Mouse (Mus musculus) left cerebral cortex, adult 18-20 months (tissue): ENCODE measurements around the gene Unc80. TPM values are rescaled to one million over a fixed set of nuclear protein-coding genes. Genes with fewer than 3 reads are reported as not detected.

Experiments
- DNase-seq, 2 experiments: peaks; one replicate each; pipeline ENCODE4 v3.0.0; 2021 to 2022; ENCODE audit warnings: low spot score in 2 of 2, mixed read lengths in 1 of 2
- long read RNA-seq, 2 experiments: library from polyadenylated mRNA; stranded (forward); transcript quantifications; one replicate each; pipeline ENCODE4 v2.0.0; 2021
- total RNA-seq, 2 experiments: library from RNA; stranded (reverse); gene quantifications; 2 replicates each; pipeline ENCODE4 v1.2.3; 2021

Unc80 gene
- total RNA-seq: 100 to 1,000 TPM; 225 to 234 TPM
- long read RNA-seq, experiment 1, partial matches to known transcripts: 7 of 28 reads
- long read RNA-seq, experiment 1, other reads (novel, unspliced or antisense): 19 of 28 reads
- long read RNA-seq, experiment 2, partial matches to known transcripts: 3 of 13 reads
- long read RNA-seq, experiment 2, other reads (novel, unspliced or antisense): 6 of 13 reads

GRCm38 (mm10) chr1:66467821-66468703 is at the start of gene Unc80:
TSS of gene Unc80 (plus strand) at chr1:66468367.
- DNase-seq: peak; percentile 67 to 78

- no peak for DNase-seq
Observed at GRCm38 (mm10) chr1:66426073-66426472, 42.1 kb upstream of the Unc80 start.

GRCm38 (mm10) chr1:66430962-66431361 is 37.2 kb upstream of the Unc80 start:
- no peak for DNase-seq

- no peak for DNase-seq
Observed at GRCm38 (mm10) chr1:66431472-66431871, 36.7 kb upstream of the Unc80 start.

- no peak for DNase-seq
Observed at GRCm38 (mm10) chr1:66438069-66438468, 30.1 kb upstream of the Unc80 start.

GRCm38 (mm10) chr1:66442922-66443321 is 25.2 kb upstream of the Unc80 start:
- DNase-seq: no peak

GRCm38 (mm10) chr1:66449471-66449870 is 18.7 kb upstream of the Unc80 start:
- no peak for DNase-seq

- DNase-seq: no peak
Observed at GRCm38 (mm10) chr1:66456580-66456979, 11.6 kb upstream of the Unc80 start.

GRCm38 (mm10) chr1:66457747-66458146 is 10.4 kb upstream of the Unc80 start:
- peak in 1 of 2 experiments; percentile 17 for DNase-seq

GRCm38 (mm10) chr1:66459394-66459793 is 8.8 kb upstream of the Unc80 start:
- DNase-seq: no peak

- no peak for DNase-seq
Observed at GRCm38 (mm10) chr1:66460850-66461249, 7.3 kb upstream of the Unc80 start.

GRCm38 (mm10) chr1:66468704-66469020 is 495 bp downstream of the Unc80 start:
- peak; percentile 12 to 29 for DNase-seq

GRCm38 (mm10) chr1:66482751-66483150 is 14.6 kb downstream of the Unc80 start:
- DNase-seq: no peak

GRCm38 (mm10) chr1:66493064-66493463 is 24.9 kb downstream of the Unc80 start:
- no peak for DNase-seq

- DNase-seq: no peak
Observed at GRCm38 (mm10) chr1:66495310-66496012, 27.3 kb downstream of the Unc80 start.

GRCm38 (mm10) chr1:66550812-66551211 is 82.6 kb downstream of the Unc80 start:
- DNase-seq: no peak

GRCm38 (mm10) chr1:66552396-66552966 is 84.3 kb downstream of the Unc80 start:
- peak; percentile 57 to 77 for DNase-seq

GRCm38 (mm10) chr1:66561636-66562270 is 93.6 kb downstream of the Unc80 start:
- DNase-seq: no peak

GRCm38 (mm10) chr1:66562332-66562731 is 94.2 kb downstream of the Unc80 start:
- no peak for DNase-seq

GRCm38 (mm10) chr1:66569736-66570135 is 101.6 kb downstream of the Unc80 start:
- DNase-seq: no peak

GRCm38 (mm10) chr1:66597163-66597788 is 129.1 kb downstream of the Unc80 start:
- DNase-seq: no peak
